Comparison of ENCODE assay signal across 9 mouse cellular contexts in the genomic region with DNA sequence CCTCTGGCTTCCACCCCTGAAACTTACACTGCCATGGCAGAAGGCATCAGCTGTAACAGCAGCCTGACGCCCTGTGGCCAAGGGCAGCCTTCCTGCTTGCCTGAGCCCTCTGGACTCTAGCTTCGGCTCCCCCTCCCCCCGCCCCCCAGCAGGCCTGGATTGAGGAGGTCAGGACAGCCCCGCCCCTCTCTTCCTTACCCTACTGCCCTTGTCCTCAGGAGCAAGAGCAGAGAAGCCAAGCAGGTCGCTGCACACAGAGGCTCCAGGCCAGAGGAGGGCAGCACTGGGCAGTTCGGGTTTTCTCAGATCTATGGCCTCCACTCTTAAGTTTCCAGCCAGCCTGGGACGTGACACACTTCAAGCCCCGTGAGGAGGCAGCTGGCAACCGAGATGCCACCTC.
DNase-seq lines count a peak whose midpoint lies in the region; ATAC-seq and TF ChIP-seq lines count a peak whose summit lies in the region.
"Had no signal": no experiment of that assay in that cellular context is flagged by ENCODE, and none has a peak within 500 bp of the region (broad histone marks: within the 10 kb centered on the region; RNA-seq: fewer than 3 reads in every experiment).

No protein-coding gene starts in this region.

- WGBS in limb, embryonic 10.5 days: 21% methylated on average over 9 of the region's 9 CpGs

- peak; percentile 60 for TF ChIP-seq CTCF in layer of hippocampus, adult 2 months (conservative IDR thresholded peaks at IDR 0.05)

- peaks cover 39% of the 10 kb centered on the region for H3K27me3 ChIP-seq in limb, embryonic 10.5 days (ENCODE audit: low read depth, poor library complexity, severe bottlenecking)
- H3K27me3 ChIP-seq: hindbrain, embryonic 15.5 days; limb, embryonic 15.5 days had no signal

- H3K4me1 ChIP-seq in limb, embryonic 10.5 days: peaks cover 18% of the 10 kb centered on the region
- H3K4me1 ChIP-seq: limb, embryonic 15.5 days had no signal

- DNase-seq in layer of hippocampus, adult 2 months (ENCODE audit: low spot score in 2 of 2): no peak
- DNase-seq in layer of hippocampus, postnatal 25 days (ENCODE audit: extremely low spot score in 1 of 2, low spot score in 1 of 2): no peak
- peak; percentile 80 for DNase-seq in embryo, embryonic 10.5 days (ENCODE audit: low spot score)
- peak; percentile 49 for DNase-seq in gastrocnemius, postnatal 10 days
- peak; percentile 52 for DNase-seq in limb, embryonic 10.5 days (ENCODE audit: low spot score)

- H3K9me3 ChIP-seq in limb, embryonic 10.5 days (replicated peaks): no peaks in the 10 kb centered on the region
- H3K9me3 ChIP-seq: hindbrain, embryonic 15.5 days; limb, embryonic 15.5 days had no signal

- H3K4me3 ChIP-seq in layer of hippocampus, adult 2 months: no peak overlapping the region
- no peak overlapping the region for H3K4me3 ChIP-seq in limb, embryonic 10.5 days
- H3K4me3 ChIP-seq: hindbrain, embryonic 15.5 days; limb, embryonic 15.5 days had no signal

- peaks cover 4% of the 10 kb centered on the region for H3K36me3 ChIP-seq in limb, embryonic 10.5 days
- H3K36me3 ChIP-seq: hindbrain, embryonic 15.5 days had no signal

- no peak for ATAC-seq in megakaryocyte progenitor cell, adult 5-6 weeks (replicated peaks; ENCODE audit: poor library complexity)
- no peak for ATAC-seq in erythroid progenitor cell, adult 5-6 weeks (replicated peaks; ENCODE audit: low FRiP score, poor library complexity, severe bottlenecking)

- H3K27ac ChIP-seq in layer of hippocampus, adult 2 months: no peak overlapping the region
- H3K27ac ChIP-seq in limb, embryonic 10.5 days: no peak overlapping the region
- H3K27ac ChIP-seq: hindbrain, embryonic 15.5 days; limb, embryonic 15.5 days had no signal

Comparison
In these comparisons a context has a peak if more than half of its experiments do, and no peak if none do; other contexts are left out.
1. DNase-seq: peak in embryo, embryonic 10.5 days (single experiment), gastrocnemius, postnatal 10 days (single experiment) and limb, embryonic 10.5 days (single experiment); none in layer of hippocampus, adult 2 months (0 of 2) and layer of hippocampus, postnatal 25 days (0 of 2).